Mouse (Mus musculus): ENCODE data around the gene Cblb.

Gene Cblb

GRCm38 (mm10) chr16:52031091-52031689 is at the start of gene Cblb:
Cblb (plus strand) TSS chr16:52031225.
- peak; percentile 98 for DNase-seq

GRCm38 (mm10) chr16:51985436-51985835 is 45.6 kb upstream of the Cblb start:
- DNase-seq, result no peak

GRCm38 (mm10) chr16:51986207-51986606 is 44.8 kb upstream of the Cblb start:
- no peak for DNase-seq

- no peak for DNase-seq
These were observed 43.9 kb upstream of the Cblb start for GRCm38 (mm10) chr16:51987085-51987620.

- DNase-seq, result no peak
These were observed 43.0 kb upstream of the Cblb start for GRCm38 (mm10) chr16:51988027-51988426.

DNA sequence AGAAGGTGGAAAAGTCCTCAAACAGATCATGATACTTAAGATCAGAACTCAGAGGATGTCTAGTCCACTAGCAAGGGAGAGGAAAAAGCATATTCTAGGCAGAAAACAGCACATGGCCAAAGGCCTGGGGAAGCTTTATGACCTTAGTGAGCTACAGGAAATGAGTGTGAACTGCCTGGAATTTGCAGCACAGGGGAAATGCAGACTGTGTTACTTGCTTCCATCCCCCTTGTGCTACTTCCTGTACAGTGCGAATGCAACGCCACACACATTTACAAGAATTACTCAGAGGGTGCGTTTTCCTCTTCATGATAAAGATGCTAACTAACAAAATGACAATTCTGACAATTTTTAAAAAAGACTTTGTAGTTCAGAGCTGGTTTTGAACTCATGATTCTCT is 41.8 kb upstream of the Cblb start:
- DNase-seq, result peak; percentile 24

DNA sequence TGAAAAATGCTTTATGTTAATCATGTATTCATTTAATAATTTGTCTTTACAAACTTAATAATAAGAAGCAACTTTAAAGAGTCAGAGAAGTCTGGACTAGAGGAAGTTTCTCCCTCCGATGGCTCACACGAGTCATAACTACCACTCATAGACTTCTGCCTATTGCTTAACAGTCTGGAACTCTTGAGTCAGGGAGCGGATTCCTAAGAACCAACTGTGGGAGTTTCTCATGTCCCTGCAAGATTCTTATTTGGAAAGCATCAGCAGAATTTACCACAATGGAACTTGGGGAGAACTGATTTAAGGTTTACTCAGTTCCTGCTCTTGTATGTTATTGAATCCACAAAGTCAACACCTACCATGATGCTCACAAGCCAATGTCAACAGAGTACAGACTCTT is 31.0 kb upstream of the Cblb start:
- no peak for DNase-seq

DNA sequence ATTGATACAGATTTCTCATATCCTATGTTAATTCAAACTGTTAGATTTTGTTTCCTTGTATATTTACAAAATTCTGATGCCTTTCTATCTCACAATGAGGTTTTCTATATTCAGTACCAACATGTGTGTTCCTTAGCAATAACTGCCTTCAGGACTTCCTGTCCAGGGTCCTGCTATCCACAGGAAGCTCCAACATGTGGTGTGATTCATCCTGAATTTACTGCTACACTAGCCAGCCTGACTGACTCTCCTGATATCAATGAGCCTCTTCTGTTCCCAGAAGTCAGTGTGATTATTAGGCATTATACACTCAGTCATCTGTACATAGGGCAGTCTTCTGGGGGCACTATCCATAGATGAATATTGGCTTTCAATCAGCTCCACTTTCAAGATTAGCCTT is 30.2 kb upstream of the Cblb start:
- no peak for DNase-seq

- DNase-seq, result peak; percentile 11
These were observed 24.0 kb upstream of the Cblb start for GRCm38 (mm10) chr16:52007006-52007405.

DNA sequence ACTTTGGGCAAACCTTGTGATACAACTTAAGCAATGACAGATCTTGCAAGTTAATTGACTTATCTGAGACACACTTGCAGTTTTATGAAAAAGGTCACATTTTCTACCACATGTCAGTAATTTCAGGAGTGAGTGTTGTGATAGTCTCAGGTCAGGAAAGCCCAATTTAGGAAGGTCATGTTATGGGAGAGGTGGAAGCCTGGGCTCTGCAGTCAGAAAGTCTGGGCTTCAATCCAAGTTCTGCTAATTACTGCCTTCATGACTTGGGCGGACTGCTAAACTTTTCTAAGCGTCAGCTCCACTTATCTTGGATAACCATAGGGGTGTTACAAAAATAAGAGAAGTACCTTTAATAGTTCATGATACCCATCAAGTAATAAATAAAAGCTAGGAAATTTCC is 22.6 kb upstream of the Cblb start:
- DNase-seq, result no peak

DNA sequence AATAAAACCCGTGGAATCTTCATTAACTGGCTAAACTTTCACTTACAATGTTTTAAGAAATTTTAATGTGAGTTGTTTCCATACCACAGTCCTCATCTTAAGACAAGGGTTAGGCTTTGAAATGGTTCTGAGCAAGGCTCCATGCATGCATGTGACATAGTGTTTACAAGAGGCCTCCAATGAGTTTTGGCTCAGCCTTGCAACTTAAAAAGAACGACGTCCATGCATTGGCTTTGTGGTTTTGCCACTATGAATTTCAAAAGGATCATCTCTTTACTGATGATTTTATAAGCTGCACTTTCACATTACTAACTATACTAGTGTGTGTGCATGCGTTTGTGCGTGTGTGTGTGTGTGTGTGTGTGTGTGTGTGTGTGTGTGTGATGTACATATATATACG is 21.6 kb upstream of the Cblb start:
- DNase-seq, result no peak

GRCm38 (mm10) chr16:52012984-52013383 is 18.0 kb upstream of the Cblb start:
- no peak for DNase-seq

GRCm38 (mm10) chr16:52013812-52014211 is 17.2 kb upstream of the Cblb start:
- no peak for DNase-seq

GRCm38 (mm10) chr16:52023417-52023816 is 7.6 kb upstream of the Cblb start:
- DNase-seq, result no peak

- DNase-seq, result no peak
These were observed 3.7 kb upstream of the Cblb start for GRCm38 (mm10) chr16:52027326-52027725.

- DNase-seq, result no peak
These were observed 2.0 kb upstream of the Cblb start for GRCm38 (mm10) chr16:52029001-52029400.

DNA sequence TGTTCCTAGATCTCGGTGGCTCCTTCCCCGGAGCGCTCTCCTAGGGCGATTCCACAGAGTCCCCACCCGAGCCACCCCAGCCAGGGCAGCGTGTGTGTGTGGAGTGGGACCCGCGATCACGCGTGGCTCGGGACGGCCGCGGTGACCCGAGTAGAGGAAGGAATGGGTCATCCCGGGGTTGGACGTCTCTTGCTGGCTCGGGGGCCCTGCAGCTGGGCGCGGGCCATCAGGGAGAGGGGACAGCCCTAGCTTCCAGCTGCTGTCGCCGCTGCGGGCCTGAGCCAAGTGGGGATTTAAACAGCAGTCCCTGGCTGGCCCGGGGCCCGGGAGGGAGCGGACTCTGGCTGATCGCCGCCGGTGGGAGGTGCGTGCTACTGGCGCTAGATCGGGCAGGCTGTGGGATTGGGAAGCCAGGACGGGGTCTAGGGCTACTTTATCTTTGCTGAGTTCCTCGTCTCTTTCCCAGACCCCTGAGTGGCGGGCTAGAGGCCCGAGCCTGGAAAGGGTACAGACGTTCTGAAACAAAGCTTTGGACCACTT is 757 bp downstream of the Cblb start:
- DNase-seq, result peak; percentile 71

- DNase-seq, result no peak
These were observed 1.6 kb downstream of the Cblb start for GRCm38 (mm10) chr16:52032376-52033330.

DNA sequence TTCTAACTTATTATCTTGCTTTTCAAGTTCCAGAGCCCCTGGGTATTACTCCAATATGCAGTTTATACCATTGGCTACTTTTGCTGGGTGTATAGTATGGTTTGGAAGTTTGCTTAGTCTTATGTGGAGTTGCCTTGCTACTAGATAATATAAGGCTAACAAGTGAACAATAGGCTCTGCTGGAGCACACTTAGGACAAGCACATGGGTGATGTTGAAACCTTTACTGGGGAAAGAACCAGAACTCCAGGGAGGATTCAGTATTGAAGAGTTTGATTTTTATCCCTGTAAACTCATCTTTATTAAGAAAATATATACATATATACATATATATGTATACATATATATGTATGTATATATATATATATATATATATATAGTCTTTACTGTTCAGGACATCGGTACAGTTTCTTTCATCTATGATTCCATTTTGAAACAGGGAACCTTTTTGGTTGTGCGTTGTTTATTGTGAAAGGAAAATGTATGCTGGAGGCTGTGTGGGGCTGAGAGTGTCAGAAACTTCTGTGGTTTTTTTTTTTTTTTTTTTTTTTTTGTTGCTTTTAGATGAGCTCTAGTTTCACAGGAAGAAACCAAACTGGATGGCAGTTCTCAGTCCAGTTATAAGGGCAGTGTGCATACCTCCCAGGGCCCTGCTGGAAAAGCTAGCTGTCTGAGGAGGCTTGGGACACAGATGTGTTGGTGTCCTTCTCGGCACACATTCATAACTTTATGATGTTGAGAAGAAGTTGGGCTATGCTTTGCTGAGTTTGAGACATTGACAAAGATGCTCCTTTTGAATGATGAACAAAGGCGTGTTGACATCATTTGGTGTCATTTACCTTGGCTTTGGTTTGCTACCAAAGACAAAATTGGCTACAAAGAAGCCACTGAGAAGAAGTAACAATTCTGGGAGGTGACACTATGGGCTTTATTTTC is 2.6 kb downstream of the Cblb start:
- no peak for DNase-seq

DNA sequence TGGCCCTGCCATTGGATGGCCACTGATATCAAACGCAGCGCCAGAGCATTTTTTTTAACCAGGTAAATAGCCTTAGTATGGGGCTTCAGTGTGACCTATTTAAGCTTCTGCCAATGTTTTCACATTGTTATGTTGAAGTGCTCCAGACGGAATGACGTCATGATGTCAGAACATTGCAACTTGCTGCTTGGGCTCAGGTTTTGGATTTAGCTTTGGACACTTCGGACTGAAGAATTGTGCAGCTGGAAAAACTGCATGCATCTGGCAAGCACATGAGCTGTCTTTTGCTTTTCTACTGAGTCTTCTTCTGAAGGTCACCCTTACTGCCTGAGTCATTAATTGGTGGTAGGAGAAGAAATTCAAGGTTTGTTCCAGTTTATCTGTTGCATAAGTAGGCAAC is 3.3 kb downstream of the Cblb start:
- DNase-seq, result no peak

DNA sequence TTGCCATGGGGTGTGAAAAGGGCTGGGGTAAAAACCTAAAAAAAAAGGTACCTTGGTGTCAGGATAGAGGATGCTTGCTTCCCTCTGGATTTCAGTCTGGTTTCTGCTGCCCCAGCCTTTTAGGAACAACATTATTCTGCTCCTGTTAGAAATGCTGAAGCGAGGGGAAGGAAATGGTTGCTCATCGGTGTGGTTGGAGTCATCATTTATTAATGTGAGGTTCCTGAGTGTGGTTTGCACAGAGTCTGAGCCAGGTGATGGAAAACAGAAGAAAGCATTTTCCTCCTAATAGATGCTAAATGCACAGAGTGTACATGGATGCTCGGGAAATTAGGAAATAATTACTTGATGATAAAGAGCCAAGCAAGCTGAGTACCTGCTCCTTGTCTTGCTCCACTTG is 5.3 kb downstream of the Cblb start:
- DNase-seq, result no peak

GRCm38 (mm10) chr16:52038283-52038682 is 7.3 kb downstream of the Cblb start:
- DNase-seq, result no peak

DNA sequence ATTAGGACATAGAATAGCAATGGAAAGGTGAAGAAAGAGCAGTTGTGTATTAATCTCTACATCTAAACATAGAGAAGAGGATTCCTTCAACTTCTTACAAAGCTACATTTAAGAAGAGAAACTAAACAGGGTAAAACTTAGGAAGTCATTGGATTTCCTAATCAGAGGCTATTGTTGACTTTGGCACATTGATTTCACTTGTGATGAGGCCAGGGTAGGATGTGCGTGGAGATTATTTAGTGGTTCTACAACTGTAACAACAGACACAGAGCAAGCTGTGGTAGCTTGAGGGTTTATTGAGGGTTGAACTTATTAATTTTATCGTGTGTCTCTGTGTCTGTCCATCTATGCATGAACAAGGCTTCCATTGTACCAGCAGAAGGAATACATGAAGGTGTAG is 7.8 kb downstream of the Cblb start:
- no peak for DNase-seq
